Mouse (Mus musculus): ENCODE results near the gene Slc26a10. TPM values are rescaled to one million over a fixed set of nuclear protein-coding genes. Genes with fewer than 3 reads are reported as not detected.
"Not testable (repeated sequence)": the region's sequence is repeated elsewhere in the genome, so short reads cannot be mapped to it uniquely, and the experiment has no call there.

Gene Slc26a10
- polyA plus RNA-seq, 1 experiment from 2014 or later = 0.80 TPM

DNA sequence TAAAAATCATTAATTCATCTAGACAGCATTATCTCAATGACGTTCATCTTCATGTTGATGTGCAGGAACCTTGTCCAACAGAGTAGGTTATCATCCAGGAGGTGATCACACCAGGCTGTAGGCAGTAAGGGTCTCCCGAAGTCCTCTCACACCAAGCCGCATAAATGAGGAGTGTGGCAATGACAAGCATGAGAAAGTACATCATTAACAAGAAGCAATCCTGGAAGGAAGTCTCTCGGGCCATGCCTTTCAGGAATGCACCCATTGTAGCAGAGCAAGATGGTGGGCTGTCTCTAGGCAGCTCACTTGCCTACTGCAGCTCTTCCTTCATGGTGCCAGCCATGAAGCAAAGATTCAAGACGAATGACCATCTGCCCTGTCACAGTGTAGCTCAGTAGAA lies 25.8 kb downstream of the Slc26a10 start:
- Histone ChIP-seq H3K9ac (replicated peaks; ENCODE audit: low read depth, low read length) (no peak overlapping the region), H3K4me3 (ENCODE audit: low read depth, low read length) (no peak overlapping the region), H3K36me3 (ENCODE audit: control insufficient read depth, insufficient read depth, low read length) (no peaks in the 10 kb centered on the region), H3K27ac (ENCODE audit: low read depth, low read length) (no peak overlapping the region), H3K9me3 (ENCODE audit: control insufficient read depth, low read length) (no peaks in the 10 kb centered on the region), H3K27me3 (ENCODE audit: control insufficient read depth, insufficient read depth, low read length) (no peaks in the 10 kb centered on the region), H3K4me2 (ENCODE audit: low read depth, low read length) (no peak overlapping the region), H3K4me1 (ENCODE audit: control insufficient read depth, insufficient read depth, low read length) (no peaks in the 10 kb centered on the region)
- ATAC-seq (ENCODE audit: low read depth) = no peak
- WGBS = 91% methylated on average over 5 of the region's 5 CpGs

DNA sequence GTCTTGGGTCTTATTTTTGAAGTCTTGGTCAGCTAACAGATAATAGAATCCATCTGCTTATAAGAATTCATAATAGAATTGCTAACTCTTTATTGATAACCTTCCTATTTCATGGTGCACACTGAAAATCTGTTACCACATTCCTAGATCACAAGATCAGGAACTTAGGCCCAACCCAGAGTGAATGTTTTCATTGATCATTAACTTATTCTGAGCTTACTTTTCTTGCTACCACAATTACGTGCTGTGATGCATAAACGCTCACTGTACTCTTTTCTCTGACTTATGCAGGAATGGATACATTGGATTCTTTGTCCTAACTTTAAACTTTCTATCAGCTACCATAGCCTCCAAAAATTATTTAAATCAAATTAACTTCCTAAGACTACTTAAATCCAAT lies 26.2 kb downstream of the Slc26a10 start:
- Histone ChIP-seq H3K27me3 (ENCODE audit: control insufficient read depth, insufficient read depth, low read length) (no peaks in the 10 kb centered on the region), H3K27ac (ENCODE audit: low read depth, low read length) (no peak overlapping the region), H3K4me3 (ENCODE audit: low read depth, low read length) (no peak overlapping the region), H3K4me1 (ENCODE audit: control insufficient read depth, insufficient read depth, low read length) (no peaks in the 10 kb centered on the region), H3K36me3 (ENCODE audit: control insufficient read depth, insufficient read depth, low read length) (no peaks in the 10 kb centered on the region), H3K9me3 (ENCODE audit: control insufficient read depth, low read length) (no peaks in the 10 kb centered on the region), H3K4me2 (ENCODE audit: low read depth, low read length) (no peak overlapping the region), H3K9ac (replicated peaks; ENCODE audit: low read depth, low read length) (no peak overlapping the region)
- no peak for ATAC-seq (ENCODE audit: low read depth)
- WGBS = 95% methylated on average over 2 of the region's 2 CpGs

- Histone ChIP-seq H3K4me2 (ENCODE audit: low read depth, low read length) (no peak overlapping the region), H3K9me3 (ENCODE audit: control insufficient read depth, low read length) (no peaks in the 10 kb centered on the region), H3K36me3 (ENCODE audit: control insufficient read depth, insufficient read depth, low read length) (no peaks in the 10 kb centered on the region), H3K4me1 (ENCODE audit: control insufficient read depth, insufficient read depth, low read length) (no peaks in the 10 kb centered on the region), H3K27ac (ENCODE audit: low read depth, low read length) (no peak overlapping the region), H3K27me3 (ENCODE audit: control insufficient read depth, insufficient read depth, low read length) (no peaks in the 10 kb centered on the region), H3K4me3 (ENCODE audit: low read depth, low read length) (no peak overlapping the region), H3K9ac (replicated peaks; ENCODE audit: low read depth, low read length) (no peak overlapping the region)
- no peak for ATAC-seq (ENCODE audit: low read depth)
- 94% methylated on average over 7 of the region's 7 CpGs for WGBS
Measured at GRCm38 (mm10) chr10:127153323-127153722, 27.1 kb downstream of the Slc26a10 start.

GRCm38 (mm10) chr10:127152556-127152955 lies 27.9 kb downstream of the Slc26a10 start:
- H3K27ac ChIP-seq (ENCODE audit: low read depth, low read length); H3K27me3 ChIP-seq (ENCODE audit: control insufficient read depth, insufficient read depth, low read length); H3K4me1 ChIP-seq (ENCODE audit: control insufficient read depth, insufficient read depth, low read length); H3K4me2 ChIP-seq (ENCODE audit: low read depth, low read length); H3K9ac ChIP-seq (replicated peaks; ENCODE audit: low read depth, low read length); ATAC-seq (ENCODE audit: low read depth); H3K4me3 ChIP-seq (ENCODE audit: low read depth, low read length); H3K36me3 ChIP-seq (ENCODE audit: control insufficient read depth, insufficient read depth, low read length); H3K9me3 ChIP-seq (ENCODE audit: control insufficient read depth, low read length): not testable (repeated sequence)
- WGBS = 90% methylated on average over 10 of the region's 10 CpGs

DNA sequence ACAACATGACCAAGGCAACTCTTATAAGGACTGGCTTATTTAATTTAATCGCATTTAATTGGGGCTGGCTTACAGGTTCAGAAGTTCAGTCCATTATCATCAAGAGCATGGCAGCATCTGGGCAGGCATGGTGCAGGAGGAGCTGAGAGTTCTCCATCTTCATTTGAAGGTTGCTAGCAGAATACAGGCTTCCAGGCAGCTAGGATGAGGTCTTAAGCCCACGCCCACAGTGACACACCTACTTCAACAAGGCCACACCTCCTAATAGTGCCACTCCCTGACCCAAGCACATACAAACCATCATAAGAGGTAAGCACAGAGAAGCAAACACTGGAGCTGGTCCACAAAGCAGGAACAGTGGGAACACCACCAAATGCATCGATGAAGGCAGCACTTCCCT lies 29.2 kb downstream of the Slc26a10 start:
- ATAC-seq (ENCODE audit: low read depth); H3K36me3 ChIP-seq (ENCODE audit: control insufficient read depth, insufficient read depth, low read length); H3K27ac ChIP-seq (ENCODE audit: low read depth, low read length); H3K4me2 ChIP-seq (ENCODE audit: low read depth, low read length); H3K9me3 ChIP-seq (ENCODE audit: control insufficient read depth, low read length); H3K9ac ChIP-seq (replicated peaks; ENCODE audit: low read depth, low read length); H3K4me3 ChIP-seq (ENCODE audit: low read depth, low read length); H3K27me3 ChIP-seq (ENCODE audit: control insufficient read depth, insufficient read depth, low read length); H3K4me1 ChIP-seq (ENCODE audit: control insufficient read depth, insufficient read depth, low read length): not testable (repeated sequence)
- WGBS = 91% methylated on average over 3 of the region's 3 CpGs

GRCm38 (mm10) chr10:127150471-127150872 lies 30.0 kb downstream of the Slc26a10 start:
- Histone ChIP-seq H3K27me3 (ENCODE audit: control insufficient read depth, insufficient read depth, low read length) (no peaks in the 10 kb centered on the region), H3K9ac (replicated peaks; ENCODE audit: low read depth, low read length) (no peak overlapping the region), H3K9me3 (ENCODE audit: control insufficient read depth, low read length) (no peaks in the 10 kb centered on the region), H3K36me3 (ENCODE audit: control insufficient read depth, insufficient read depth, low read length) (no peaks in the 10 kb centered on the region), H3K4me1 (ENCODE audit: control insufficient read depth, insufficient read depth, low read length) (no peaks in the 10 kb centered on the region), H3K27ac (ENCODE audit: low read depth, low read length) (no peak overlapping the region), H3K4me3 (ENCODE audit: low read depth, low read length) (no peak overlapping the region), H3K4me2 (ENCODE audit: low read depth, low read length) (no peak overlapping the region)
- 87% methylated on average over 4 of the region's 4 CpGs for WGBS
- ATAC-seq (ENCODE audit: low read depth) = no peak

GRCm38 (mm10) chr10:127147135-127147534 lies 33.3 kb downstream of the Slc26a10 start:
- Histone ChIP-seq H3K4me1 (ENCODE audit: control insufficient read depth, insufficient read depth, low read length) (no peaks in the 10 kb centered on the region), H3K4me3 (ENCODE audit: low read depth, low read length) (no peak overlapping the region), H3K9ac (replicated peaks; ENCODE audit: low read depth, low read length) (no peak overlapping the region), H3K4me2 (ENCODE audit: low read depth, low read length) (no peak overlapping the region), H3K27ac (ENCODE audit: low read depth, low read length) (no peak overlapping the region), H3K9me3 (ENCODE audit: control insufficient read depth, low read length) (no peaks in the 10 kb centered on the region), H3K27me3 (ENCODE audit: control insufficient read depth, insufficient read depth, low read length) (no peaks in the 10 kb centered on the region), H3K36me3 (ENCODE audit: control insufficient read depth, insufficient read depth, low read length) (no peaks in the 10 kb centered on the region)
- WGBS = 81% methylated on average over 6 of the region's 6 CpGs
- ATAC-seq (ENCODE audit: low read depth) = no peak

- Histone ChIP-seq H3K27ac (ENCODE audit: low read depth, low read length) (no peak overlapping the region), H3K4me2 (ENCODE audit: low read depth, low read length) (no peak overlapping the region), H3K9ac (replicated peaks; ENCODE audit: low read depth, low read length) (no peak overlapping the region), H3K4me1 (ENCODE audit: control insufficient read depth, insufficient read depth, low read length) (no peaks in the 10 kb centered on the region), H3K4me3 (ENCODE audit: low read depth, low read length) (no peak overlapping the region), H3K36me3 (ENCODE audit: control insufficient read depth, insufficient read depth, low read length) (no peaks in the 10 kb centered on the region), H3K9me3 (ENCODE audit: control insufficient read depth, low read length) (no peaks in the 10 kb centered on the region), H3K27me3 (ENCODE audit: control insufficient read depth, insufficient read depth, low read length) (no peaks in the 10 kb centered on the region)
- WGBS = 83% methylated on average over 5 of the region's 5 CpGs
- no peak for ATAC-seq (ENCODE audit: low read depth)
Measured at GRCm38 (mm10) chr10:127145303-127145702, 35.1 kb downstream of the Slc26a10 start.

- no peaks in the 10 kb centered on the region for H3K27me3 ChIP-seq (ENCODE audit: control insufficient read depth, insufficient read depth, low read length)
- no peak overlapping the region for H3K27ac ChIP-seq (ENCODE audit: low read depth, low read length)
- H3K4me1 ChIP-seq (ENCODE audit: control insufficient read depth, insufficient read depth, low read length) = no peaks in the 10 kb centered on the region
- no peak overlapping the region for H3K4me2 ChIP-seq (ENCODE audit: low read depth, low read length)
- no peak for ATAC-seq (ENCODE audit: low read depth)
- H3K9me3 ChIP-seq (ENCODE audit: control insufficient read depth, low read length) = no peaks in the 10 kb centered on the region
- 98% methylated on average over 7 of the region's 7 CpGs for WGBS
- H3K4me3 ChIP-seq (ENCODE audit: low read depth, low read length) = no peak overlapping the region
- H3K36me3 ChIP-seq (ENCODE audit: control insufficient read depth, insufficient read depth, low read length) = no peaks in the 10 kb centered on the region
- H3K9ac ChIP-seq (replicated peaks; ENCODE audit: low read depth, low read length) = no peak overlapping the region
Measured at GRCm38 (mm10) chr10:127144536-127144935, 35.9 kb downstream of the Slc26a10 start.

DNA sequence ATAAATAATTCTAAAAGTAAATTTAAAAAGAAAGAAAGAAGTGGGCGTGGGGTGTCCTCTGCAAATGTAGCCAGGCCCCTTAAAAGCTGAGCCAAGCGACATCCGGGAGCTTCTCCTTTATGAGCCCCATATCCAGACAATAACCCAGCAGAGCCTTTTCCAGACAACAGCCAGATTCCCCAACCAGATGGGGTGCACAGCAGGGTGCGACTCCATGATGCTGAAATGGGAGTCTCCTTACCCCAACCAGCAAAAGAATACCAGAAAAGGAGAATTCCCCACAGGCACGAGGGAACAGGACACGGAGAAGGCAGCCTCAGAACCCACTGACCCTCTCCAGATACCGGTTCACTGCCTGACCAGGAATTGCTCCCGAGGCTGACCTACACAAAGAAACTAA lies 37.2 kb downstream of the Slc26a10 start:
- no peak for ATAC-seq (ENCODE audit: low read depth)
- Histone ChIP-seq H3K9ac (replicated peaks; ENCODE audit: low read depth, low read length) (no peak overlapping the region), H3K27ac (ENCODE audit: low read depth, low read length) (no peak overlapping the region), H3K4me2 (ENCODE audit: low read depth, low read length) (no peak overlapping the region), H3K27me3 (ENCODE audit: control insufficient read depth, insufficient read depth, low read length) (no peaks in the 10 kb centered on the region), H3K36me3 (ENCODE audit: control insufficient read depth, insufficient read depth, low read length) (no peaks in the 10 kb centered on the region), H3K4me1 (ENCODE audit: control insufficient read depth, insufficient read depth, low read length) (no peaks in the 10 kb centered on the region), H3K4me3 (ENCODE audit: low read depth, low read length) (no peak overlapping the region), H3K9me3 (ENCODE audit: control insufficient read depth, low read length) (no peaks in the 10 kb centered on the region)
- WGBS = 67% methylated on average over 8 of the region's 8 CpGs
